Mouse (Mus musculus) midbrain, embryonic 16.5 days (tissue): ENCODE measurements around the gene Mmp11. TPM values are rescaled to one million over a fixed set of nuclear protein-coding genes. Genes with fewer than 3 reads are reported as not detected.

ENCODE experiments used
- ATAC-seq: fragments of 200-750 bp; cut with Nextera tagmentation; 2 replicates; pipeline ENCODE4 v1.8.0; 2017; ENCODE audit warnings: moderate TSS enrichment
- H3K27ac ChIP-seq: fragments of 300-500 bp; sonication (generic); 2 replicates; pipeline ENCODE4 v1.5.1; 2014; ENCODE audit warnings: mild to moderate bottlenecking, low read length, mixed read lengths
- H3K27me3 ChIP-seq: fragments of 300-500 bp; sonication (generic); 2 replicates; pipeline ENCODE4 v1.6.1; 2014; ENCODE audit warnings: low read depth, low read length, mixed read lengths; ENCODE audit not compliant: control insufficient read depth, insufficient read depth
- H3K36me3 ChIP-seq: fragments of 300-500 bp; sonication (generic); 2 replicates; pipeline ENCODE4 v1.6.1; 2014; ENCODE audit warnings: mild to moderate bottlenecking, low read length, moderate library complexity, mixed read lengths; ENCODE audit not compliant: control insufficient read depth, insufficient read depth
- H3K4me1 ChIP-seq: fragments of 300-500 bp; sonication (generic); 2 replicates; pipeline ENCODE4 v1.6.1; 2014; ENCODE audit warnings: mild to moderate bottlenecking, low read length, mixed read lengths; ENCODE audit not compliant: control insufficient read depth, insufficient read depth
- H3K4me2 ChIP-seq: fragments of 300-500 bp; sonication (generic); 2 replicates; pipeline ENCODE4 v1.6.1; 2014; ENCODE audit warnings: mild to moderate bottlenecking, low read length, mixed read lengths
- H3K4me3 ChIP-seq: fragments of 300-500 bp; sonication (generic); 2 replicates; pipeline ENCODE4 v1.5.1; 2014; ENCODE audit warnings: low read depth, mild to moderate bottlenecking, low read length, moderate library complexity, mixed read lengths
- H3K9ac ChIP-seq: fragments of 300-500 bp; sonication (generic); 2 replicates; pipeline ENCODE4 v1.6.1; 2014; ENCODE audit warnings: low read depth, low read length, mixed read lengths
- H3K9me3 ChIP-seq: fragments of 300-500 bp; sonication (generic); replicated peaks from 2 replicates; pipeline ENCODE4 v1.6.1; 2014; ENCODE audit warnings: mild to moderate bottlenecking, low read length, mixed read lengths; ENCODE audit not compliant: control insufficient read depth, poor library complexity, severe bottlenecking
- WGBS: fragments of 180-500 bp; shearing (Covaris S2); extraction: QIAGEN DNeasy Blood & Tissue Kit; methylation state at CpG from one replicate; pipeline ENCODE4 v1.1.7; 2014; 5-methylcytosine and 5-hydroxymethylcytosine counted together
- polyA plus RNA-seq: library from polyadenylated mRNA; unstranded; fragments of >200 nt; fragmentation: Nextera tagmentation; extraction: Ambion mirVana; gene quantifications from 2 replicates; pipeline ENCODE4 v1.2.1, GENCODE M21; 2015

The Mmp11 gene
- polyA plus RNA-seq, 1 experiment from 2014 or later, result 13.3 TPM

- H3K4me3 ChIP-seq, result no peak overlapping the region
- WGBS, result 11% methylated on average over 6 of the region's 6 CpGs
- H3K4me2 ChIP-seq, result no peak overlapping the region
Measured at GRCm38 (mm10) chr10:75930304-75930703, 6.0 kb downstream of the Mmp11 start.

GRCm38 (mm10) chr10:75926396-75926795 lies 9.9 kb downstream of the Mmp11 start:
- Histone ChIP-seq H3K27ac (no peak overlapping the region), H3K9ac (0 out of 2 replicates have a peak overlapping the region, but pooled peaks have one; percentile 20), H3K4me3 (no peak overlapping the region), H3K4me1 (peaks cover 16% of the 10 kb centered on the region), H3K4me2 (no peak overlapping the region), H3K9me3 (no peaks in the 10 kb centered on the region), H3K36me3 (0 out of 2 replicates have a peak, but pooled peaks cover 2% of the 10 kb centered on the region), H3K27me3 (peaks cover 3% of the 10 kb centered on the region; the same call in 1 of the 2 replicates)
- WGBS, result 82% methylated on average over 13 of the region's 13 CpGs
- ATAC-seq, result no peak

More at GRCm38 (mm10) chr10:75930304-75930703, 6.0 kb downstream of the Mmp11 start:
- no peak overlapping the region for H3K27ac ChIP-seq
- no peaks in the 10 kb centered on the region for H3K9me3 ChIP-seq
- no peak for ATAC-seq
- H3K4me1 ChIP-seq, result peaks cover 23% of the 10 kb centered on the region
- 0 out of 2 replicates have a peak, but pooled peaks cover 2% of the 10 kb centered on the region for H3K36me3 ChIP-seq
- H3K27me3 ChIP-seq, result peaks cover 3% of the 10 kb centered on the region; the same call in 1 of the 2 replicates
- H3K9ac ChIP-seq, result no peak overlapping the region

- no peak overlapping the region for H3K9ac ChIP-seq
- no peak overlapping the region for H3K27ac ChIP-seq
- H3K4me2 ChIP-seq, result no peak overlapping the region
- peaks cover 23% of the 10 kb centered on the region for H3K4me1 ChIP-seq
- no peak for ATAC-seq
- no peaks in the 10 kb centered on the region for H3K27me3 ChIP-seq
- no peaks in the 10 kb centered on the region for H3K9me3 ChIP-seq
- 66% methylated on average over 2 of the region's 2 CpGs for WGBS
- H3K4me3 ChIP-seq, result no peak overlapping the region
- 0 out of 2 replicates have a peak, but pooled peaks cover 2% of the 10 kb centered on the region for H3K36me3 ChIP-seq
Measured at GRCm38 (mm10) chr10:75924324-75924723, 12.0 kb downstream of the Mmp11 start.

GRCm38 (mm10) chr10:75921726-75922560 lies 14.4 kb downstream of the Mmp11 start:
- peak overlapping the region; percentile 99 for H3K27ac ChIP-seq
- WGBS, result 5% methylated on average over 22 of the region's 22 CpGs
- H3K9ac ChIP-seq, result peak overlapping the region; percentile 98
- H3K9me3 ChIP-seq, result no peaks in the 10 kb centered on the region
- peak overlapping the region; percentile 90 for H3K4me2 ChIP-seq
- no peaks in the 10 kb centered on the region for H3K27me3 ChIP-seq
- no peaks in the 10 kb centered on the region for H3K36me3 ChIP-seq
- peak overlapping the region; percentile 93 for H3K4me3 ChIP-seq
- ATAC-seq, result peak; percentile 63
- H3K4me1 ChIP-seq, result peaks cover 38% of the 10 kb centered on the region

GRCm38 (mm10) chr10:75921026-75921725 lies 15.1 kb downstream of the Mmp11 start, which contains the start of gene Smarcb1:
Gene Smarcb1, minus strand, starts transcription at chr10:75921617.
- H3K36me3 ChIP-seq, result 0 out of 2 replicates have a peak, but pooled peaks cover under 1% of the 10 kb centered on the region
- peak within 1 kb of the TSS; percentile 98 for H3K9ac ChIP-seq
- H3K4me2 ChIP-seq, result peak within 1 kb of the TSS; percentile 94
- peak; percentile 95 for ATAC-seq
- peaks cover 38% of the 10 kb centered on the region for H3K4me1 ChIP-seq
- H3K27me3 ChIP-seq, result no peaks in the 10 kb centered on the region
- peak within 1 kb of the TSS; percentile 99 for H3K27ac ChIP-seq
- H3K4me3 ChIP-seq, result peak within 1 kb of the TSS; percentile 93
- WGBS, result under 1% methylated on average over 76 of the region's 76 CpGs
- no peaks in the 10 kb centered on the region for H3K9me3 ChIP-seq

GRCm38 (mm10) chr10:75919026-75919425 lies 17.3 kb downstream of the Mmp11 start:
- H3K27ac ChIP-seq, result no peak overlapping the region
- no peak overlapping the region for H3K4me3 ChIP-seq
- WGBS, result 88% methylated on average over 5 of the region's 5 CpGs
- no peaks in the 10 kb centered on the region for H3K9me3 ChIP-seq
- ATAC-seq, result no peak
- no peak overlapping the region for H3K4me2 ChIP-seq
- peaks cover 38% of the 10 kb centered on the region for H3K4me1 ChIP-seq
- H3K27me3 ChIP-seq, result no peaks in the 10 kb centered on the region
- no peak overlapping the region for H3K9ac ChIP-seq
- peaks cover 11% of the 10 kb centered on the region; the same call in 1 of the 2 replicates for H3K36me3 ChIP-seq

- Histone ChIP-seq H3K4me2 (no peak overlapping the region), H3K27ac (no peak overlapping the region), H3K4me1 (peaks cover 27% of the 10 kb centered on the region), H3K27me3 (no peaks in the 10 kb centered on the region), H3K36me3 (peaks cover 11% of the 10 kb centered on the region; the same call in 1 of the 2 replicates), H3K9ac (no peak overlapping the region), H3K9me3 (no peaks in the 10 kb centered on the region), H3K4me3 (no peak overlapping the region)
- 89% methylated on average over 8 of the region's 8 CpGs for WGBS
- no peak for ATAC-seq
Measured at GRCm38 (mm10) chr10:75916840-75917239, 19.5 kb downstream of the Mmp11 start.

- no peaks in the 10 kb centered on the region for H3K27me3 ChIP-seq
Measured at GRCm38 (mm10) chr10:75915557-75915956, 20.7 kb downstream of the Mmp11 start.

More at GRCm38 (mm10) chr10:75915557-75915956, 20.7 kb downstream of the Mmp11 start:
- Histone ChIP-seq H3K9ac (no peak overlapping the region), H3K4me3 (no peak overlapping the region), H3K36me3 (peaks cover 21% of the 10 kb centered on the region), H3K4me2 (no peak overlapping the region), H3K4me1 (peaks cover 27% of the 10 kb centered on the region), H3K9me3 (no peaks in the 10 kb centered on the region), H3K27ac (no peak overlapping the region)
- no peak for ATAC-seq
- 88% methylated on average over 7 of the region's 7 CpGs for WGBS
